Mouse (Mus musculus): ENCODE data around the gene Homez. TPM values are rescaled to one million over a fixed set of nuclear protein-coding genes. Genes with fewer than 3 reads are reported as not detected.

Gene Homez
- polyA plus RNA-seq, 2 experiments, result 5.9 to 9.0 TPM

- no peak overlapping the region for H3K27ac ChIP-seq (replicated peaks; ENCODE audit: low read depth, low read length)
- H3K4me1 ChIP-seq (ENCODE audit: control insufficient read depth, insufficient read depth, low read length), result no peaks in the 10 kb centered on the region
- no peak for TF ChIP-seq POLR2A (IDR thresholded peaks at IDR 0.05; ENCODE audit: borderline replicate concordance, extremely low read depth, insufficient read depth, insufficient read length)
- DNase-seq (ENCODE audit: low spot score) (no peak), ATAC-seq (ENCODE audit: low FRiP score, low read depth) (no peak)
- no peaks in the 10 kb centered on the region for H3K27me3 ChIP-seq (ENCODE audit: control insufficient read depth, insufficient read depth, low read length)
- H3K4me3 ChIP-seq (replicated peaks; ENCODE audit: low read length), result no peak overlapping the region
- WGBS, result 73% methylated on average over 4 of the region's 4 CpGs
- no peaks in the 10 kb centered on the region for H3K9me3 ChIP-seq (ENCODE audit: control insufficient read depth, low read length)
- no peak overlapping the region for H3K9ac ChIP-seq (ENCODE audit: low read depth, low read length, severe bottlenecking)
- no peak overlapping the region for H3K4me2 ChIP-seq (replicated peaks; ENCODE audit: low read depth, low read length, severe bottlenecking)
- no peaks in the 10 kb centered on the region for H3K36me3 ChIP-seq (ENCODE audit: control insufficient read depth, insufficient read depth, low read length)
These were observed 61.8 kb downstream of the Homez start for GRCm38 (mm10) chr14:54808718-54809667.

DNA sequence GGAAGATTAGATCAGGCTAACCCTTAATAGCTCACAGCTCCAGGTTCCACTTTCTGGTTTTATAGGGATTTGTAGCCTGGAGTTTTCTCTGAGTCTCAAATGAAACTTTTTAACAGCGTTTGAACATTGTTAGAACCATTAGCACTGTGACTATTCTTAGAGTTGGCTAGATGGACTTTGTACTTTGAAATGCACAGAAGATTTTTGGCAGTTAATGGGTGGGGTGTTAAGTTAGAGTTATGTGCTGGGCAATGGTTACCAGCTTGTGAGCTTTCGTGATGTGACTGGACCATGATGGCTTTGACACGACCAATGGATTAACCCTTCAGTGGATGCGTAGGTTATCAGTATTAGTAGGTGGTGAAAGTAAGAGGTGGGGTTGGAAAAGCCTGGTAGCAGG is 64.6 kb downstream of the Homez start:
- DNase-seq (ENCODE audit: low spot score) (no peak), ATAC-seq (ENCODE audit: low FRiP score, low read depth) (no peak)
- 75% methylated on average over 4 of the region's 4 CpGs for WGBS
- Histone ChIP-seq H3K27me3 (ENCODE audit: control insufficient read depth, insufficient read depth, low read length) (no peaks in the 10 kb centered on the region), H3K9me3 (ENCODE audit: control insufficient read depth, low read length) (no peaks in the 10 kb centered on the region), H3K9ac (ENCODE audit: low read depth, low read length, severe bottlenecking) (no peak overlapping the region), H3K27ac (replicated peaks; ENCODE audit: low read depth, low read length) (no peak overlapping the region), H3K4me2 (replicated peaks; ENCODE audit: low read depth, low read length, severe bottlenecking) (no peak overlapping the region), H3K36me3 (ENCODE audit: control insufficient read depth, insufficient read depth, low read length) (no peaks in the 10 kb centered on the region), H3K4me3 (replicated peaks; ENCODE audit: low read length) (no peak overlapping the region), H3K4me1 (ENCODE audit: control insufficient read depth, insufficient read depth, low read length) (no peaks in the 10 kb centered on the region)
- TF ChIP-seq POLR2A (IDR thresholded peaks at IDR 0.05; ENCODE audit: borderline replicate concordance, extremely low read depth, insufficient read depth, insufficient read length), result no peak

Other genes with a start within 250 kb of the Homez start
- 0.01 and 0.09 TPM in 2 replicates for gene Psmb11, start 249.5 kb downstream of the Homez start, polyA plus RNA-seq (2012; rRNA removed)
- not detected in 2 replicates for gene Psmb11, start 249.5 kb downstream of the Homez start, polyA plus RNA-seq (2014; fragmentation: Nextera tagmentation; extraction: Ambion mirVana)
- gene Gm17606, start 230.0 kb downstream of the Homez start, polyA plus RNA-seq (2012; rRNA removed), result not detected in 2 replicates
- not detected in 2 replicates for gene Gm17606, start 230.0 kb downstream of the Homez start, polyA plus RNA-seq (2014; fragmentation: Nextera tagmentation; extraction: Ambion mirVana)
- 50.0 and 74.9 TPM in 2 replicates for gene Cdh24, start 229.6 kb downstream of the Homez start, polyA plus RNA-seq (2012; rRNA removed)
- 5.7 and 6.4 TPM in 2 replicates for gene Cdh24, start 229.6 kb downstream of the Homez start, polyA plus RNA-seq (2014; fragmentation: Nextera tagmentation; extraction: Ambion mirVana)
- 75.3 and 82.3 TPM in 2 replicates for gene 1700123O20Rik, start 184.7 kb downstream of the Homez start, polyA plus RNA-seq (2012; rRNA removed)
- 86.9 and 90.2 TPM in 2 replicates for gene 1700123O20Rik, start 184.7 kb downstream of the Homez start, polyA plus RNA-seq (2014; fragmentation: Nextera tagmentation; extraction: Ambion mirVana)
- 280 and 297 TPM in 2 replicates for gene Acin1, start 184.0 kb downstream of the Homez start, polyA plus RNA-seq (2012; rRNA removed)
- 99.4 and 118 TPM in 2 replicates for gene Acin1, start 184.0 kb downstream of the Homez start, polyA plus RNA-seq (2014; fragmentation: Nextera tagmentation; extraction: Ambion mirVana)
- gene Gm29776, start 172.1 kb downstream of the Homez start, polyA plus RNA-seq (2012; rRNA removed), result 0.04 and 0.06 TPM in 2 replicates
- gene Gm29776, start 172.1 kb downstream of the Homez start, polyA plus RNA-seq (2014; fragmentation: Nextera tagmentation; extraction: Ambion mirVana), result 0.21 TPM in 1 of 2 replicates, not detected in the other
- 0.23 and 0.36 TPM in 2 replicates for gene Cebpe, start 158.8 kb downstream of the Homez start, polyA plus RNA-seq (2012; rRNA removed)
- 0.17 and 0.30 TPM in 2 replicates for gene Cebpe, start 158.8 kb downstream of the Homez start, polyA plus RNA-seq (2014; fragmentation: Nextera tagmentation; extraction: Ambion mirVana)
- gene Slc7a8, start 89.0 kb downstream of the Homez start, polyA plus RNA-seq (2012; rRNA removed), result 5.8 and 6.9 TPM in 2 replicates
- 4.5 and 4.7 TPM in 2 replicates for gene Slc7a8, start 89.0 kb downstream of the Homez start, polyA plus RNA-seq (2014; fragmentation: Nextera tagmentation; extraction: Ambion mirVana)
- not detected in 2 replicates for gene Rnf212b, start 56.8 kb downstream of the Homez start, polyA plus RNA-seq (2012; rRNA removed)
- gene Rnf212b, start 56.8 kb downstream of the Homez start, polyA plus RNA-seq (2014; fragmentation: Nextera tagmentation; extraction: Ambion mirVana), result not detected in 2 replicates
- gene Ppp1r3e, start 6.6 kb upstream of the Homez start, polyA plus RNA-seq (2012; rRNA removed), result 7.0 and 8.0 TPM in 2 replicates
- 0.86 and 1.4 TPM in 2 replicates for gene Ppp1r3e, start 6.6 kb upstream of the Homez start, polyA plus RNA-seq (2014; fragmentation: Nextera tagmentation; extraction: Ambion mirVana)
- 44.4 and 46.6 TPM in 2 replicates for gene Bcl2l2, start 12.4 kb upstream of the Homez start, polyA plus RNA-seq (2012; rRNA removed)
- gene Bcl2l2, start 12.4 kb upstream of the Homez start, polyA plus RNA-seq (2014; fragmentation: Nextera tagmentation; extraction: Ambion mirVana), result 5.4 and 5.5 TPM in 2 replicates
- gene Gm20521, start 12.5 kb upstream of the Homez start, polyA plus RNA-seq (2012; rRNA removed), result 0.16 and 1.7 TPM in 2 replicates
- 0.19 TPM in 1 of 2 replicates, not detected in the other for gene Gm20521, start 12.5 kb upstream of the Homez start, polyA plus RNA-seq (2014; fragmentation: Nextera tagmentation; extraction: Ambion mirVana)
- 476 and 495 TPM in 2 replicates for gene Pabpn1, start 21.5 kb upstream of the Homez start, polyA plus RNA-seq (2012; rRNA removed)
- gene Pabpn1, start 21.5 kb upstream of the Homez start, polyA plus RNA-seq (2014; fragmentation: Nextera tagmentation; extraction: Ambion mirVana), result 137 and 147 TPM in 2 replicates
- 403 and 594 TPM in 2 replicates for gene Slc22a17, start 42.2 kb upstream of the Homez start, polyA plus RNA-seq (2012; rRNA removed)
- gene Slc22a17, start 42.2 kb upstream of the Homez start, polyA plus RNA-seq (2014; fragmentation: Nextera tagmentation; extraction: Ambion mirVana), result 57.9 and 64.3 TPM in 2 replicates
- 117 and 171 TPM in 2 replicates for gene Efs, start 55.2 kb upstream of the Homez start, polyA plus RNA-seq (2012; rRNA removed)
- gene Efs, start 55.2 kb upstream of the Homez start, polyA plus RNA-seq (2014; fragmentation: Nextera tagmentation; extraction: Ambion mirVana), result 58.9 and 66.9 TPM in 2 replicates
- 0.31 and 0.77 TPM in 2 replicates for gene Il25, start 61.7 kb upstream of the Homez start, polyA plus RNA-seq (2012; rRNA removed)
- 0.19 TPM in 1 of 2 replicates, not detected in the other for gene Il25, start 61.7 kb upstream of the Homez start, polyA plus RNA-seq (2014; fragmentation: Nextera tagmentation; extraction: Ambion mirVana)
- gene Cmtm5, start 65.3 kb upstream of the Homez start, polyA plus RNA-seq (2012; rRNA removed), result 22.7 and 35.5 TPM in 2 replicates
- 18.6 and 20.1 TPM in 2 replicates for gene Cmtm5, start 65.3 kb upstream of the Homez start, polyA plus RNA-seq (2014; fragmentation: Nextera tagmentation; extraction: Ambion mirVana)
- gene Myh6, start 96.0 kb upstream of the Homez start, polyA plus RNA-seq (2012; rRNA removed), result 0.77 and 2.1 TPM in 2 replicates
- gene Myh6, start 96.0 kb upstream of the Homez start, polyA plus RNA-seq (2014; fragmentation: Nextera tagmentation; extraction: Ambion mirVana), result 4.8 and 7.3 TPM in 2 replicates
- not detected in 2 replicates for gene Gm17428, start 106.0 kb upstream of the Homez start, polyA plus RNA-seq (2012; rRNA removed)
- gene Gm17428, start 106.0 kb upstream of the Homez start, polyA plus RNA-seq (2014; fragmentation: Nextera tagmentation; extraction: Ambion mirVana), result not detected in 2 replicates
- 29.5 and 59.8 TPM in 2 replicates for gene Myh7, start 123.7 kb upstream of the Homez start, polyA plus RNA-seq (2012; rRNA removed)
- 40.0 and 55.3 TPM in 2 replicates for gene Myh7, start 123.7 kb upstream of the Homez start, polyA plus RNA-seq (2014; fragmentation: Nextera tagmentation; extraction: Ambion mirVana)
- 43.2 and 62.6 TPM in 2 replicates for gene Ngdn, start 144.5 kb upstream of the Homez start, polyA plus RNA-seq (2012; rRNA removed)
- gene Ngdn, start 144.5 kb upstream of the Homez start, polyA plus RNA-seq (2014; fragmentation: Nextera tagmentation; extraction: Ambion mirVana), result 66.8 and 74.3 TPM in 2 replicates
- gene Zfhx2, start 221.4 kb upstream of the Homez start, polyA plus RNA-seq (2012; rRNA removed), result 5.3 and 6.1 TPM in 2 replicates
- gene Zfhx2, start 221.4 kb upstream of the Homez start, polyA plus RNA-seq (2014; fragmentation: Nextera tagmentation; extraction: Ambion mirVana), result 3.7 and 4.7 TPM in 2 replicates
- gene Thtpa, start 223.8 kb upstream of the Homez start, polyA plus RNA-seq (2012; rRNA removed), result 11.9 and 12.4 TPM in 2 replicates
- 19.9 and 20.3 TPM in 2 replicates for gene Thtpa, start 223.8 kb upstream of the Homez start, polyA plus RNA-seq (2014; fragmentation: Nextera tagmentation; extraction: Ambion mirVana)
- gene Ap1g2, start 235.6 kb upstream of the Homez start, polyA plus RNA-seq (2012; rRNA removed), result 22.9 and 31.4 TPM in 2 replicates
- gene Ap1g2, start 235.6 kb upstream of the Homez start, polyA plus RNA-seq (2014; fragmentation: Nextera tagmentation; extraction: Ambion mirVana), result 19.5 and 20.4 TPM in 2 replicates
- 10.4 and 11.2 TPM in 2 replicates for gene Jph4, start 246.0 kb upstream of the Homez start, polyA plus RNA-seq (2012; rRNA removed)
- gene Jph4, start 246.0 kb upstream of the Homez start, polyA plus RNA-seq (2014; fragmentation: Nextera tagmentation; extraction: Ambion mirVana), result 2.5 and 3.0 TPM in 2 replicates

Data from limb, embryonic 14.5 days (tissue).